Mouse (Mus musculus) kidney, postnatal 0 days (tissue): ENCODE data around the gene Dnajc14. TPM values are rescaled to one million over a fixed set of nuclear protein-coding genes. Genes with fewer than 3 reads are reported as not detected.

ENCODE experiments used
- ATAC-seq: fragments of 200-750 bp; cut with Nextera tagmentation; replicated peaks from 2 replicates; pipeline ENCODE4 v1.8.0; 2017; ENCODE audit warnings: low read depth, moderate number of reproducible peaks, moderate TSS enrichment, moderate library complexity; ENCODE audit not compliant: low FRiP score
- DNase-seq: peaks from one replicate; pipeline ENCODE4 v3.0.0-alpha.2; 2016; ENCODE audit warnings: low spot score
- H3K27ac ChIP-seq: fragments of 300-500 bp; sonication (generic); 2 replicates; pipeline ENCODE4 v1.5.1; 2014; ENCODE audit warnings: mild to moderate bottlenecking
- H3K27me3 ChIP-seq: fragments of 300-500 bp; sonication (generic); 2 replicates; pipeline ENCODE4 v1.6.1; 2014; ENCODE audit warnings: low read length, mixed read lengths; ENCODE audit not compliant: insufficient read depth
- H3K36me3 ChIP-seq: fragments of 300-500 bp; sonication (generic); 2 replicates; pipeline ENCODE4 v1.6.1; 2014; ENCODE audit warnings: low read length, mixed read lengths; ENCODE audit not compliant: insufficient read depth
- H3K4me1 ChIP-seq: fragments of 300-500 bp; sonication (generic); replicated peaks from 2 replicates; pipeline ENCODE4 v1.6.1; 2014; ENCODE audit warnings: antibody characterized with exemption, low read length, mixed read lengths; ENCODE audit not compliant: insufficient read depth
- H3K4me2 ChIP-seq: fragments of 300-500 bp; sonication (generic); 2 replicates; pipeline ENCODE4 v1.6.1; 2014; ENCODE audit warnings: mild to moderate bottlenecking, low read length, moderate library complexity, mixed read lengths
- H3K4me3 ChIP-seq: fragments of 300-500 bp; sonication (generic); replicated peaks from 2 replicates; pipeline ENCODE4 v1.5.1; 2014; ENCODE audit warnings: low read depth, low read length
- H3K9ac ChIP-seq: fragments of 300-500 bp; sonication (generic); 2 replicates; pipeline ENCODE4 v1.6.1; 2014; ENCODE audit warnings: low read depth, low read length
- H3K9me3 ChIP-seq: fragments of 300-500 bp; sonication (generic); replicated peaks from 2 replicates; pipeline ENCODE4 v1.6.1; 2016; ENCODE audit warnings: low read length, inconsistent platforms, mixed read lengths
- CTCF ChIP-seq: IDR thresholded peaks from 2 replicates; pipeline ENCODE4 v1.5.1; 2016; ENCODE audit warnings: antibody characterized with exemption, low read depth, mild to moderate bottlenecking, moderate library complexity
- WGBS: fragments of 180-500 bp; shearing (Covaris S2); extraction: QIAGEN DNeasy Blood & Tissue Kit; methylation state at CpG from one replicate; pipeline ENCODE4 v1.1.7; 2014; 5-methylcytosine and 5-hydroxymethylcytosine counted together
- polyA plus RNA-seq: library from polyadenylated mRNA; unstranded; fragments of >200 nt; fragmentation: Nextera tagmentation; extraction: Ambion mirVana; gene quantifications from 2 replicates; pipeline ENCODE4 v1.2.1, GENCODE M21; 2015

The Dnajc14 gene
- polyA plus RNA-seq, 1 experiment from 2014 or later = 46.2 TPM

DNA sequence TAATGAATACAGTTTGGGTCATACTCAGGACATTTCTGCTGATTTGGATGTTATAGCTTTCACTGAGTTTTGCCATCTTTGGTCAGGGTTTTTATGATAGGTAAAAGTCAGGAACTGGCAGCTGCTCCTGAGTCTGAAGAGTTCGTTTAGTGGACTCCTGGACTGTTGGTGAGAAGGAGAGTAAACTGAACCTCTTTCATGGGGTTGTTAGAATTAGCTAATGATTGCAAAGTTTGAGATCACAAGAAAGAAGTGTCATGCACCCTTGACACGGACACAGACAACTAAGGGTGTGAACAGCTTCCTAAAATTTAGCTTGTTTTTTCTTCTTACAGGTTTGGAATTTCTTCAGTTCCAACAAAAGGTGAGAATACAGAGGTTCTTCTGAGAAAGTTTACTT, 44.6 kb downstream of the Dnajc14 start:
- Histone ChIP-seq H3K4me1 (no peaks in the 10 kb centered on the region), H3K4me2 (no peak overlapping the region), H3K36me3 (peaks cover 16% of the 10 kb centered on the region), H3K9ac (no peak overlapping the region), H3K27ac (no peak overlapping the region), H3K27me3 (no peaks in the 10 kb centered on the region), H3K9me3 (no peaks in the 10 kb centered on the region), H3K4me3 (no peak overlapping the region)
- ATAC-seq (0 out of 2 replicates have a peak, but pooled peaks have one; percentile 43), DNase-seq (peak; percentile 3)
- TF ChIP-seq CTCF = no peak
- 35% methylated on average over 2 of the region's 2 CpGs for WGBS

DNA sequence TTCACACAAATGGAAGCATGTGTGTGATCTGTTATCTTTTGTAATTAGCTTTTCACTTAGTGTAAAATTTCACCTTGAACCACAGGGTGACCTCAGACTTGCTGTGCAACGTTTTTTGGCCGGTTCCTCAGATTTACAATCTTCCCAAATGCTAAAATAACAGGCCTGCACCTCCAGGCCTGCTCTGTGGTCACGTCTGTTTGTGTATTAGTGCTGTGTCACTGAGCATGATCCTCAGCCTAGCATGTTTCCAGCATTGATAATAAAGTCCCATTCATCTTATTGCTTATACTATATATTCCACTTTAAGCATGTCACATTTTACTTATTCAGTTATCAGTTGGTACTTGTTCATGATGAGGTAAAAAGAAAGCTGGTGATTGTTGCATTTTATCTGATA, 46.5 kb downstream of the Dnajc14 start:
- no peak overlapping the region for H3K4me3 ChIP-seq
- H3K9ac ChIP-seq = no peak overlapping the region
- TF ChIP-seq CTCF = no peak
- H3K36me3 ChIP-seq = peaks cover 20% of the 10 kb centered on the region
- DNase-seq = no peak
- H3K4me1 ChIP-seq = no peaks in the 10 kb centered on the region
- no peaks in the 10 kb centered on the region for H3K27me3 ChIP-seq
- 44% methylated on average over 3 of the region's 3 CpGs for WGBS
- ATAC-seq = no peak
- no peak overlapping the region for H3K27ac ChIP-seq
- H3K9me3 ChIP-seq = no peaks in the 10 kb centered on the region
- H3K4me2 ChIP-seq = no peak overlapping the region

DNA sequence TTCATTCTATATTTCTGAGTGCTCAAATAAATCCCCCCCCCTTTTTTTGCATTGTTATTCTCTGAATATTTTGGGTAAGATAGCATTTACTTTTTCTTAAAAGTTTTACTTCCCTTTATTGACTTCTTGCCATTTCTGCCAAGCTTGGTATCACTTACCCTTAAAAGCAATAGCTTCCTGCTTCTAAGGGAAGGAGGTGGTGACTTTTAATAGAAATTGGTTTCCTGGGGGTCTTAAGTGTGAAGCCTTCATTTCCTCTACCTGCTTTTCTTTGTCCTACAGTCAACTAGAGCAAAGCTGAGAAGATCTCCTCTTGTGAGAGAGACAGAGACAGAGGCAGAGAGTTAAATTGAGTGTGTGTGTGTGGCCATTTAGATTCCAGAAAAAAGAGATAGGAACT, 57.3 kb downstream of the Dnajc14 start:
- no peak for TF ChIP-seq CTCF
- H3K27me3 ChIP-seq = no peaks in the 10 kb centered on the region
- H3K9me3 ChIP-seq = no peaks in the 10 kb centered on the region
- no peaks in the 10 kb centered on the region for H3K4me1 ChIP-seq
- no peak overlapping the region for H3K4me2 ChIP-seq
- no peak overlapping the region for H3K4me3 ChIP-seq
- no peak overlapping the region for H3K27ac ChIP-seq
- DNase-seq (no peak), ATAC-seq (no peak)
- peaks cover 31% of the 10 kb centered on the region; the same call in 1 of the 2 replicates for H3K36me3 ChIP-seq
- H3K9ac ChIP-seq = no peak overlapping the region

- H3K4me1 ChIP-seq = no peaks in the 10 kb centered on the region
- H3K4me2 ChIP-seq = no peak overlapping the region
- no peaks in the 10 kb centered on the region for H3K27me3 ChIP-seq
- DNase-seq = peak; percentile 31
- ATAC-seq = no peak
- no peak overlapping the region for H3K9ac ChIP-seq
- H3K27ac ChIP-seq = no peak overlapping the region
- WGBS = 78% methylated on average over 3 of the region's 3 CpGs
- no peak overlapping the region for H3K4me3 ChIP-seq
- peak; percentile 57 for TF ChIP-seq CTCF
- peaks cover 18% of the 10 kb centered on the region for H3K36me3 ChIP-seq
- H3K9me3 ChIP-seq = no peaks in the 10 kb centered on the region
Measured at GRCm38 (mm10) chr10:128866042-128866441, 62.2 kb downstream of the Dnajc14 start.

- peaks cover 20% of the 10 kb centered on the region for H3K36me3 ChIP-seq
- no peaks in the 10 kb centered on the region for H3K4me1 ChIP-seq
- no peak overlapping the region for H3K27ac ChIP-seq
- TF ChIP-seq CTCF = no peak
- no peaks in the 10 kb centered on the region for H3K27me3 ChIP-seq
- 96% methylated on average over 1 of the region's 1 CpGs for WGBS
- ATAC-seq (no peak), DNase-seq (no peak)
- no peaks in the 10 kb centered on the region for H3K9me3 ChIP-seq
- no peak overlapping the region for H3K4me2 ChIP-seq
- no peak overlapping the region for H3K9ac ChIP-seq
- no peak overlapping the region for H3K4me3 ChIP-seq
Measured at GRCm38 (mm10) chr10:128866518-128866917, 62.7 kb downstream of the Dnajc14 start.

Other genes with a start within 250 kb of the Dnajc14 start
- gene Pa2g4, start 238.1 kb upstream of the Dnajc14 start, polyA plus RNA-seq = 124 and 132 TPM in 2 replicates
- 9.6 and 10.2 TPM in 2 replicates for gene Erbb3, start 214.4 kb upstream of the Dnajc14 start, polyA plus RNA-seq
- gene Rps26, start 177.3 kb upstream of the Dnajc14 start, polyA plus RNA-seq = 836 and 985 TPM in 2 replicates
- gene Ikzf4, start 158.1 kb upstream of the Dnajc14 start, polyA plus RNA-seq = 1.4 and 1.8 TPM in 2 replicates
- 14.2 and 15.1 TPM in 2 replicates for gene Suox, start 130.0 kb upstream of the Dnajc14 start, polyA plus RNA-seq
- gene Rab5b, start 107.8 kb upstream of the Dnajc14 start, polyA plus RNA-seq = 57.9 and 61.7 TPM in 2 replicates
- 1.5 and 2.0 TPM in 2 replicates for gene Pmel, start 99.9 kb upstream of the Dnajc14 start, polyA plus RNA-seq
- gene Cdk2, start 99.0 kb upstream of the Dnajc14 start, polyA plus RNA-seq = 55.9 and 66.3 TPM in 2 replicates
- 5.4 and 6.4 TPM in 2 replicates for gene Dgka, start 59.2 kb upstream of the Dnajc14 start, polyA plus RNA-seq
- gene Pym1, start 56.2 kb upstream of the Dnajc14 start, polyA plus RNA-seq = 35.0 and 36.3 TPM in 2 replicates
- 0.55 and 0.64 TPM in 2 replicates for gene Mmp19, start 13.2 kb upstream of the Dnajc14 start, polyA plus RNA-seq
- gene Tmem198b, start 308 bp downstream of the Dnajc14 start, polyA plus RNA-seq = 11.7 and 13.2 TPM in 2 replicates
- gene Sarnp, start 13.3 kb downstream of the Dnajc14 start, polyA plus RNA-seq = 164 and 175 TPM in 2 replicates
- gene Ormdl2, start 17.6 kb downstream of the Dnajc14 start, polyA plus RNA-seq = 87.2 and 87.5 TPM in 2 replicates
- gene Gdf11, start 87.7 kb downstream of the Dnajc14 start, polyA plus RNA-seq = 7.7 and 8.2 TPM in 2 replicates
- 1,350 and 1,394 TPM in 2 replicates for gene Cd63, start 96.9 kb downstream of the Dnajc14 start, polyA plus RNA-seq
- 12.9 and 15.0 TPM in 2 replicates for gene Rdh5, start 118.8 kb downstream of the Dnajc14 start, polyA plus RNA-seq
- gene Bloc1s1, start 120.0 kb downstream of the Dnajc14 start, polyA plus RNA-seq = 272 and 276 TPM in 2 replicates
- gene Itga7, start 129.8 kb downstream of the Dnajc14 start, polyA plus RNA-seq = 3.8 TPM in 2 replicates
- gene Mettl7b, start 156.9 kb downstream of the Dnajc14 start, polyA plus RNA-seq = 59.9 and 69.3 TPM in 2 replicates
- not detected in 2 replicates for gene Olfr9, start 185.4 kb downstream of the Dnajc14 start, polyA plus RNA-seq
- gene Olfr763, start 206.7 kb downstream of the Dnajc14 start, polyA plus RNA-seq = not detected in 2 replicates
- gene Olfr764-ps1, start 235.8 kb downstream of the Dnajc14 start, polyA plus RNA-seq = not detected in 2 replicates
- not detected in 2 replicates for gene Olfr765, start 245.9 kb downstream of the Dnajc14 start, polyA plus RNA-seq